Mouse (Mus musculus) liver, embryonic 14.5 days (tissue): ENCODE results near the gene Ppp1r13l. TPM values are rescaled to one million over a fixed set of nuclear protein-coding genes. Genes with fewer than 3 reads are reported as not detected.

Experiments used
- ATAC-seq: fragments of 200-750 bp; cut with Nextera tagmentation; 2 replicates; pipeline ENCODE4 v1.8.0; 2017; ENCODE audit warnings: moderate number of reproducible peaks, mild to moderate bottlenecking, moderate library complexity; ENCODE audit not compliant: insufficient read depth
- DNase-seq, 3 experiments: peaks; one replicate each; pipeline ENCODE4 v3.0.0-alpha.2; 2012 to 2013; ENCODE audit warnings: low read depth in 3 of 3, low spot score in 3 of 3
- H3K27ac ChIP-seq: fragments of 300-500 bp; sonication (generic); 2 replicates; pipeline ENCODE4 v1.5.1; 2014; ENCODE audit warnings: moderate library complexity, mild to moderate bottlenecking, control low read depth, inconsistent platforms
- H3K27me3 ChIP-seq: fragments of 300-500 bp; sonication (generic); 2 replicates; pipeline ENCODE4 v1.6.1; 2014; ENCODE audit warnings: mild to moderate bottlenecking, low read length, moderate library complexity; ENCODE audit not compliant: control insufficient read depth, insufficient read depth
- H3K36me3 ChIP-seq: fragments of 300-500 bp; sonication (generic); replicated peaks from 2 replicates; pipeline ENCODE4 v1.6.1; 2014; ENCODE audit warnings: low read depth; ENCODE audit not compliant: control insufficient read depth, insufficient read depth
- H3K4me1 ChIP-seq, 2 experiments: fragments of 200-500 bp in 1 of 2; fragments of 300-500 bp in 1 of 2; sonication (generic) in 1 of 2; replicated peaks; 2 replicates each; pipeline ENCODE4 v1.6.1; 2012 to 2014; ENCODE audit warnings: antibody characterized with exemption in 1 of 2, inconsistent platforms in 1 of 2, low read length in 1 of 2; ENCODE audit not compliant: control insufficient read depth in 2 of 2, insufficient read depth in 2 of 2
- H3K4me2 ChIP-seq: fragments of 300-500 bp; sonication (generic); 2 replicates; pipeline ENCODE4 v1.6.1; 2014; ENCODE audit warnings: low read depth, mild to moderate bottlenecking, control low read depth, moderate library complexity
- H3K4me3 ChIP-seq, 2 experiments: fragments of 200-500 bp in 1 of 2; fragments of 300-500 bp in 1 of 2; sonication (generic) in 1 of 2; 2 replicates each; pipeline ENCODE4 v1.5.1; 2012 to 2014; ENCODE audit warnings: low read depth in 2 of 2, low read length in 2 of 2, mild to moderate bottlenecking in 2 of 2, control low read depth in 1 of 2, inconsistent platforms in 1 of 2, moderate library complexity in 1 of 2; ENCODE audit not compliant: insufficient read depth in 1 of 2
- H3K9ac ChIP-seq: fragments of 300-500 bp; sonication (generic); replicated peaks from 2 replicates; pipeline ENCODE4 v1.6.1; 2014; ENCODE audit warnings: mild to moderate bottlenecking, control low read depth, moderate library complexity
- H3K9me3 ChIP-seq: fragments of 300-500 bp; sonication (generic); 2 replicates; pipeline ENCODE4 v1.6.1; 2016; ENCODE audit warnings: low read length, mixed read lengths; ENCODE audit not compliant: control insufficient read depth
- CTCF ChIP-seq: IDR thresholded peaks from 2 replicates; pipeline ENCODE4 v1.5.1; 2016; ENCODE audit warnings: antibody characterized with exemption, low read depth, control low read depth
- EP300 ChIP-seq: IDR thresholded peaks from 2 replicates; pipeline ENCODE4 v1.6.1; 2016; ENCODE audit warnings: antibody characterized with exemption, low read depth
- WGBS: fragments of 180-500 bp; shearing (Covaris S2); extraction: QIAGEN DNeasy Blood & Tissue Kit; methylation state at CpG from one replicate; pipeline ENCODE4 v1.1.7; 2014; ENCODE audit not compliant: insufficient replicate concordance; 5-methylcytosine and 5-hydroxymethylcytosine counted together
- polyA plus RNA-seq, 2 experiments: library from polyadenylated mRNA; depleted of rRNA in 1 of 2; stranded (reverse) in 1 of 2; unstranded in 1 of 2; fragments of >200 nt; fragmentation: Nextera tagmentation in 1 of 2; extraction: Ambion mirVana in 1 of 2; gene quantifications; 2 replicates each; pipeline versions ENCODE4 v1.2.1 to v1.2.3; 2012 to 2014

The Ppp1r13l gene
- polyA plus RNA-seq, 2 experiments: 0.65 to 2.3 TPM

DNA sequence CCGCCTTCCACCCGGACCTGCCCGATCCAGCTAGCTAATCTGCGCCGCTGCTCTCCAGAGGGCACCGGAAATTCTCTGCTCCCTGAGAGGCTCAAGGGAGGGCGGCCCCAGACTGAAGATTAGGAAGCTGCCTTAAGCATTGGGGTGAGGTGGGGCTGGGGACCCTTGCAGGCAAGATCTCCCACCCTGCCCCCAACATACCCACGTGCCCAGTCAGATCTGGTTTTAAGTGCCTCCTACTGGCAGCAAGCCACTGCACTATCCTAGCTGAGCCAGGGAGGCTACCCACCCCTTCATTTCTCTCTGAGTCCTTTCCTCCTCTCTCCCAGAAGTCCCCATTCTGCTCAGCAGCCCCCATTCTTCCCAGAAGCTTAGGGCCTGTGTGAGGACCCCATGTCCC lies 18.5 kb downstream of the Ppp1r13l start:
- ATAC-seq (no peak), DNase-seq (no peak)
- 54% methylated on average over 8 of the region's 8 CpGs for WGBS
- Histone ChIP-seq H3K4me2 (no peak overlapping the region), H3K9ac (no peak overlapping the region), H3K27ac (no peak overlapping the region), H3K4me3 (no peak overlapping the region), H3K27me3 (no peaks in the 10 kb centered on the region), H3K36me3 (no peaks in the 10 kb centered on the region), H3K4me1 (no peaks in the 10 kb centered on the region), H3K9me3 (no peaks in the 10 kb centered on the region)
- TF ChIP-seq CTCF (no peak), EP300 (no peak)

- Histone ChIP-seq H3K27me3 (no peaks in the 10 kb centered on the region), H3K27ac (no peak within 1 kb of the TSS), H3K36me3 (peaks cover 4% of the 10 kb centered on the region), H3K9me3 (no peaks in the 10 kb centered on the region), H3K9ac (peak within 1 kb of the TSS; percentile 71), H3K4me3 (peak within 1 kb of the TSS; percentile 68 to 71), H3K4me2 (peak within 1 kb of the TSS; percentile 89), H3K4me1 (no peaks in the 10 kb centered on the region)
- 5% methylated on average over 48 of the region's 48 CpGs for WGBS
- no peak for TF ChIP-seq CTCF
- TF ChIP-seq EP300: no peak
- DNase-seq: peak; percentile 96 to 98 (median 98)
- peak; percentile 95 for ATAC-seq
These were observed 22.0 kb downstream of the Ppp1r13l start, which contains the start of gene Ercc2 for GRCm38 (mm10) chr7:19381377-19382165. Gene Ercc2, plus strand, starts transcription at chr7:19382010.

- Histone ChIP-seq H3K9me3 (no peaks in the 10 kb centered on the region), H3K4me3 (peak overlapping the region; percentile 68 to 71), H3K4me2 (peak overlapping the region; percentile 89), H3K36me3 (peaks cover 8% of the 10 kb centered on the region), H3K27me3 (no peaks in the 10 kb centered on the region), H3K4me1 (no peaks in the 10 kb centered on the region), H3K9ac (peak overlapping the region; percentile 71), H3K27ac (no peak overlapping the region)
- 0% methylated on average over 32 of the region's 37 CpGs for WGBS
- TF ChIP-seq EP300: no peak
- TF ChIP-seq CTCF: peak; percentile 25; the same call in 1 of the 2 replicates
- no peak for DNase-seq
- ATAC-seq: peak; percentile 72
These were observed 22.6 kb downstream of the Ppp1r13l start for GRCm38 (mm10) chr7:19382166-19382541.

DNA sequence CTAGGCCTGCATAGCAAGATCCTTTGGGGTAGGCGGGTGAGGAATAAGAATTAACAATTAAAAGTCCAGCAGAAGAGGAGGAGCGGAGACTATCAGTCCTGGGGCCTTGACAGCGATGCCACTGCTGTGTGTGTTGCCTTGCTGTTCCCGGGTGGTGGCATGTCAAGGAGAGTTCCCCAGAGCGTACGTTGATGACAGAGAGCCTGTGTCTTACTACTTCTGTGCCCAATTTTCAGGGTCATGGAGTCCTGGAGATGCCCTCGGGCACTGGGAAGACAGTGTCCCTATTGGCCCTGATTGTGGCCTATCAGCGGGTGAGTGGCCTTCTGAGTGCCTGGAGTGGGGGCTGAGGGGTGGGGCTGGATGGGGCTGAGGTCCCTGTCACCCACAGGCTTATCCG lies 24.2 kb downstream of the Ppp1r13l start:
- 78% methylated on average over 9 of the region's 9 CpGs for WGBS
- DNase-seq (no peak), ATAC-seq (no peak)
- Histone ChIP-seq H3K4me1 (no peaks in the 10 kb centered on the region), H3K9ac (no peak overlapping the region), H3K4me2 (no peak overlapping the region), H3K27me3 (no peaks in the 10 kb centered on the region), H3K9me3 (no peaks in the 10 kb centered on the region), H3K27ac (no peak overlapping the region), H3K4me3 (no peak overlapping the region), H3K36me3 (peaks cover 11% of the 10 kb centered on the region)
- no peak for TF ChIP-seq CTCF
- no peak for TF ChIP-seq EP300

- WGBS: 73% methylated on average over 10 of the region's 10 CpGs
- DNase-seq: no peak
- no peaks in the 10 kb centered on the region for H3K4me1 ChIP-seq
These were observed 29.3 kb downstream of the Ppp1r13l start for GRCm38 (mm10) chr7:19388699-19389413.

More at GRCm38 (mm10) chr7:19388699-19389413, 29.3 kb downstream of the Ppp1r13l start:
- Histone ChIP-seq H3K36me3 (peaks cover 20% of the 10 kb centered on the region), H3K27me3 (no peaks in the 10 kb centered on the region), H3K27ac (no peak overlapping the region), H3K4me2 (no peak overlapping the region), H3K4me3 (no peak overlapping the region), H3K9me3 (no peaks in the 10 kb centered on the region), H3K9ac (no peak overlapping the region)
- ATAC-seq: no peak
- TF ChIP-seq CTCF: no peak
- no peak for TF ChIP-seq EP300
